Mouse (Mus musculus) limb, embryonic 11.5 days (tissue): ENCODE results near the gene Gata2. TPM values are rescaled to one million over a fixed set of nuclear protein-coding genes. Genes with fewer than 3 reads are reported as not detected.

ENCODE experiments used
- ATAC-seq: fragments of 200-750 bp; cut with Nextera tagmentation; 2 replicates; pipeline ENCODE4 v1.8.0; 2017; ENCODE audit warnings: low read depth; ENCODE audit not compliant: insufficient number of reproducible peaks, low FRiP score, low TSS enrichment
- DNase-seq: peaks from one replicate; pipeline ENCODE4 v3.0.0-alpha.2; 2015; ENCODE audit warnings: low spot score
- H3K27ac ChIP-seq: fragments of 300-500 bp; sonication (generic); replicated peaks from 2 replicates; pipeline ENCODE4 v1.5.1; 2014; ENCODE audit warnings: low read depth, mild to moderate bottlenecking, low read length
- H3K27me3 ChIP-seq: fragments of 300-500 bp; sonication (generic); 2 replicates; pipeline ENCODE4 v1.6.1; 2014; ENCODE audit warnings: mild to moderate bottlenecking, low read length, mixed read lengths; ENCODE audit not compliant: control insufficient read depth, insufficient read depth
- H3K36me3 ChIP-seq: fragments of 300-500 bp; sonication (generic); 2 replicates; pipeline ENCODE4 v1.6.1; 2014; ENCODE audit warnings: mild to moderate bottlenecking, low read length, moderate library complexity, mixed read lengths; ENCODE audit not compliant: control insufficient read depth, insufficient read depth
- H3K4me1 ChIP-seq: fragments of 300-500 bp; sonication (generic); 2 replicates; pipeline ENCODE4 v1.6.1; 2014; ENCODE audit warnings: low read length, mixed read lengths; ENCODE audit not compliant: control insufficient read depth, insufficient read depth
- H3K4me2 ChIP-seq: fragments of 300-500 bp; sonication (generic); 2 replicates; pipeline ENCODE4 v1.6.1; 2014; ENCODE audit warnings: low read depth, mild to moderate bottlenecking, moderate library complexity; ENCODE audit not compliant: severe bottlenecking
- H3K4me3 ChIP-seq: fragments of 300-500 bp; sonication (generic); 2 replicates; pipeline ENCODE4 v1.5.1; 2014; ENCODE audit warnings: low read depth, low read length
- H3K9ac ChIP-seq: fragments of 300-500 bp; sonication (generic); 2 replicates; pipeline ENCODE4 v1.6.1; 2014; ENCODE audit warnings: mild to moderate bottlenecking, low read length
- H3K9me3 ChIP-seq: fragments of 300-500 bp; sonication (generic); 2 replicates; pipeline ENCODE4 v1.6.1; 2016; ENCODE audit warnings: low read length; ENCODE audit not compliant: control insufficient read depth
- WGBS: fragments of 180-500 bp; shearing (Covaris S2); extraction: QIAGEN DNeasy Blood & Tissue Kit; methylation state at CpG from one replicate; pipeline ENCODE4 v1.1.7; 2014; 5-methylcytosine and 5-hydroxymethylcytosine counted together
- polyA plus RNA-seq: library from polyadenylated mRNA; unstranded; fragments of >200 nt; fragmentation: Nextera tagmentation; extraction: Ambion mirVana; gene quantifications from 2 replicates; pipeline ENCODE4 v1.2.1, GENCODE M21; 2014

Gene Gata2
- polyA plus RNA-seq, 1 experiment from 2014 or later = 1.9 TPM

DNA sequence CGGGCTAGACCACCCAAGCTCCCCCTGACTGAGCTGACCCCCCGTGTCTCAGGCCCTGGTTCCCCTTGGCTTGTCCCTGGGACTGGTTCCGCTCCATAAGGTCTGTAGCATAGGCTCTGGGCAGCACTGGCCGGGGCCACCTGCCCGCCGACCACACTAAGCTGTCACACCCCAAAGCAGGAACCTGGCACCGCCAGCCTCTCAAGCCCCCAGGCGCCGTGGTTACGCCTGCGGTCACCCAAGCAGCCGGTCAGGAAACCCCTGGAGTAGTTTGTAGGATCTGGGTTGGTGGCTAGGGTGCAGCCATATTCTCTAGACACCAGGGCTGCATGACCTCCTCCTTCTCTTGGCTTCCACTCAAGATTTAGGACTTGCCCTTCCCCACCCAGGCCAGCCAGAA is 35.5 kb downstream of the Gata2 start:
- Histone ChIP-seq H3K27ac (no peak overlapping the region), H3K36me3 (no peaks in the 10 kb centered on the region), H3K4me1 (peaks cover 3% of the 10 kb centered on the region; the same call in 1 of the 2 replicates), H3K9ac (no peak overlapping the region), H3K4me3 (no peak overlapping the region), H3K9me3 (no peaks in the 10 kb centered on the region), H3K27me3 (no peaks in the 10 kb centered on the region), H3K4me2 (no peak overlapping the region)
- DNase-seq (no peak), ATAC-seq (no peak)
- whole genome bisulfite sequencing = 89% methylated on average over 12 of the region's 12 CpGs

DNA sequence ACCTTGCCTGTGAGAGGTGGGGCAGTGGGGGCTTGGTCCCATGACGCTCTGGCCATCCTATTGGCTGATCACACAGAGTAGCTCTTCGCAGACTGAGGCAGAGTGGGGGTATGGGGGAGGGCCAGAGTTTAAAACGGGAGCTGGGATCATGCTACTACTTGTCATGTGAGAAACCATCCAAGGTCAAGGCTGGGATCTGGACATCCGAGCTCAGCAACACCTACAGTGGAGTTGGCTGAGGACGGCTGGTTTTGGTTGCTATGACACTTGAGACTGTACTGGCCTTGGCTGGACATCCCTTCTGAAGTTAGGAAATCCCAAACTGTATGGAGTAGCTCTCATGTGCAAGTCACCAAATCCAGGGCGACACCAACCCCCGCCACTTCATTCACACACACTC is 38.1 kb downstream of the Gata2 start:
- WGBS = 82% methylated on average over 7 of the region's 7 CpGs
- Histone ChIP-seq H3K9me3 (no peaks in the 10 kb centered on the region), H3K36me3 (no peaks in the 10 kb centered on the region), H3K4me1 (peaks cover 6% of the 10 kb centered on the region), H3K27me3 (peaks cover 12% of the 10 kb centered on the region), H3K9ac (no peak overlapping the region), H3K4me2 (no peak overlapping the region), H3K27ac (no peak overlapping the region), H3K4me3 (no peak overlapping the region)
- ATAC-seq (no peak), DNase-seq (no peak)

DNA sequence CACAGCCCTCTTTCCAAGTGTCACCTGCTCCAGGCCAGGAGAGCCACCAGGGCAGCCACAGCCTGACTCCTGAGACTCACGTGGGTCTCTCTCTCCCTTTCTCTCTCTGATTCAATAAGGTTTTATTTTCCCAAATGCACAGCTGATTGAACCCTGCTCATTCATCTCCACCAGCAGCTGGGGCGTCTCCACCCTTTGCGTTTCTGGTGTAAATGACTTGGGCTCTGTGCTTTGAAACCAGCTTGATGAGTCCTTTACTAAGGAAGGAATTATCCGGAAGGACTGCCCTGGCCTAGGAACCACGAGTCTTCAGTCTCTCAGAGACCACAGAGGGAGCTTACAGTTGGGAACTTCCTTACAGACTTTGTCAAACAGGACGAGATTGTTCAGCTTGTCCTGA is 38.5 kb downstream of the Gata2 start:
- H3K27ac ChIP-seq = no peak overlapping the region
- H3K4me1 ChIP-seq = peaks cover 5% of the 10 kb centered on the region; the same call in 1 of the 2 replicates
- no peaks in the 10 kb centered on the region for H3K36me3 ChIP-seq
- DNase-seq = no peak
- WGBS = 66% methylated on average over 6 of the region's 6 CpGs
- no peak for ATAC-seq
- no peak overlapping the region for H3K4me2 ChIP-seq
- no peaks in the 10 kb centered on the region for H3K9me3 ChIP-seq
- H3K9ac ChIP-seq = no peak overlapping the region
- peaks cover 12% of the 10 kb centered on the region for H3K27me3 ChIP-seq
- H3K4me3 ChIP-seq = no peak overlapping the region

DNA sequence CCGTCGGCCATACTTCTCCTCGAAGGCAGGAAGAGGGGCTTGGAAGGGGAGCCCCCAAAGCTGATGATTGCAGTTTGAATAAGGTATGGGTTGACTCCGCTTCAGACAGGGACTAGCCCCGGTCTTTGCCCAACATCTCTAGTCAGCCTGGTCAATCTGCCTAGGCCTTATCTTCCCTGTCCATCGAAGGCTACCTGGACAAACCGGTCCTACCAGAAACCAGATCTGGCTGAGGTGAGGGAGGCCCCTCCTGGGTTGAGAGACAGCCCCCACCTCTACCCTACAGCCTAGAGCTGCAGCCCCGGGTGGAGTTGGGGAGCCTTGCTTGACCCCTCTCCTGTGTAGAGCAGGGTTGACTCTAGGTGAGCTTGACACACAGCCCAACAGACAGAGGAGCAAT is 40.3 kb downstream of the Gata2 start:
- H3K27ac ChIP-seq = no peak overlapping the region
- WGBS = 67% methylated on average over 8 of the region's 8 CpGs
- H3K4me3 ChIP-seq = no peak overlapping the region
- H3K9ac ChIP-seq = no peak overlapping the region
- no peak overlapping the region for H3K4me2 ChIP-seq
- no peak for DNase-seq
- H3K27me3 ChIP-seq = peaks cover 12% of the 10 kb centered on the region
- ATAC-seq = no peak
- peaks cover 5% of the 10 kb centered on the region; the same call in 1 of the 2 replicates for H3K4me1 ChIP-seq
- H3K36me3 ChIP-seq = no peaks in the 10 kb centered on the region
- H3K9me3 ChIP-seq = no peaks in the 10 kb centered on the region

DNA sequence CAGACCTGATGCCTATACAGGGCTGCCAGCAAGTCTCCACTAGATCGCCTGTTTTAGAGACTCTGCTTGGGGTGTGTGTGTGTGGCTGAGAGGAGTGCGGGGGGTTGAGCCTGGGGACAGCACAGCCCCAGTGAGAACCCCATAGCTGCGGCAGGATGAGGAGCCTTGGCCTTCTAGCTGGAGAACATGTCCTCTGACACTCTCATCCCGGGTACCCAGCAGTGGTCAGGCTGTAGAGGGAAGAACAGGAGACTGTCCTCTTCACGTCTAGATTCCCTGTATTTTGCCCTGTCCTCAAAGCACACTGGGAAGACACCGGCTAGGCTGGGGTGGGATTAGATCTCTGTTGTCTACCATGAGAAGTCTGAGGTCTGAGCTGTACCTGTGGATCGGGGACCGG is 41.8 kb downstream of the Gata2 start:
- Histone ChIP-seq H3K36me3 (no peaks in the 10 kb centered on the region), H3K27me3 (peaks cover 12% of the 10 kb centered on the region), H3K9ac (no peak overlapping the region), H3K9me3 (no peaks in the 10 kb centered on the region), H3K4me3 (no peak overlapping the region), H3K4me1 (peaks cover 5% of the 10 kb centered on the region; the same call in 1 of the 2 replicates), H3K27ac (no peak overlapping the region), H3K4me2 (no peak overlapping the region; the same call in 1 of the 2 replicates)
- whole genome bisulfite sequencing = 28% methylated on average over 8 of the region's 8 CpGs
- no peak for DNase-seq
- no peak for ATAC-seq

DNA sequence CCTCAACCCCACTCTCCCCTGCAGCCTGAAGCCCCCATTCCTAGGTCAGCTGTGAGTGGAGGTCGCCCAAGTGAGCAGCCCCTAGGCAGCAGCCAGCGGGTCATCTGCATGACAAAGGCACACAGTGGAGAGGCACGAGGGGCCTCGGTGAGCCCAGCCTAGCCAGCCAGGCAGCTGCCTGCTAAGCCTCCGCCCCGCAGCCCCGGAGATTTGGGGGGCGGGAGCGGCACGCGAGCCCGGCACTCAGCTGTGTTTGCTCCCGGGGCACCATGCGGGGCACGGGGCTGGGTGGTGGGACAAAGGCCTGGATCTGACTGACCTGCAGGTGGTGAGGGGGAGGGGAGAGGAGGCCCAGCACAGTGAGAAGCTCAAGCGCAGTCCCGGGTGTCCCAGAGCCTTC is 42.3 kb downstream of the Gata2 start:
- H3K27ac ChIP-seq = no peak overlapping the region
- H3K27me3 ChIP-seq = peaks cover 12% of the 10 kb centered on the region
- H3K4me2 ChIP-seq = peak overlapping the region; percentile 44
- H3K9me3 ChIP-seq = no peaks in the 10 kb centered on the region
- peak; percentile 35 for DNase-seq
- 2% methylated on average over 17 of the region's 17 CpGs for WGBS
- H3K9ac ChIP-seq = peak overlapping the region; percentile 40; the same call in 1 of the 2 replicates
- peaks cover 5% of the 10 kb centered on the region; the same call in 1 of the 2 replicates for H3K4me1 ChIP-seq
- H3K4me3 ChIP-seq = no peak overlapping the region
- no peaks in the 10 kb centered on the region for H3K36me3 ChIP-seq
- no peak for ATAC-seq

DNA sequence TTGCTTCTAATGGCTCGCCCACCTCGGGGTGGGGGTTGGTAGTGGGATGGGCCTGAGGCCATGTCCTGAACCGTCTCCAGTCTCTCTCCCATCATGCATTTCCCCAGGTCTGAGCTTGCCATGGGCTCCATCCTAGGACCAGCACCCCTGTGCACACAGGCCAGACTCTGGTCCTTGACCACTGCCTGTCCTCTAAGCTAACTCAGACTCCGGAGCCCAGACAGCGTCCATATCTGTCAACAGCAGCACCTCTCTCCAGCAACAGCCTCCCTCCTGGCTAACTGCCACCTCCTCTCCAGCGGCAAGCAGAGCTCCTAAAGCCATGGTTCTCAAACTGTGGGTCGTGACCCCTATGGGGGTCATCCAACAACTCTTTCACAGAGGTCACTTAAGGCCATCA is 42.8 kb downstream of the Gata2 start:
- Histone ChIP-seq H3K4me2 (no peak overlapping the region), H3K36me3 (no peaks in the 10 kb centered on the region), H3K4me1 (peaks cover 5% of the 10 kb centered on the region; the same call in 1 of the 2 replicates), H3K9ac (no peak overlapping the region), H3K4me3 (no peak overlapping the region), H3K27me3 (peaks cover 12% of the 10 kb centered on the region), H3K27ac (no peak overlapping the region), H3K9me3 (no peaks in the 10 kb centered on the region)
- DNase-seq (no peak), ATAC-seq (no peak)
- 17% methylated on average over 7 of the region's 7 CpGs for WGBS

DNA sequence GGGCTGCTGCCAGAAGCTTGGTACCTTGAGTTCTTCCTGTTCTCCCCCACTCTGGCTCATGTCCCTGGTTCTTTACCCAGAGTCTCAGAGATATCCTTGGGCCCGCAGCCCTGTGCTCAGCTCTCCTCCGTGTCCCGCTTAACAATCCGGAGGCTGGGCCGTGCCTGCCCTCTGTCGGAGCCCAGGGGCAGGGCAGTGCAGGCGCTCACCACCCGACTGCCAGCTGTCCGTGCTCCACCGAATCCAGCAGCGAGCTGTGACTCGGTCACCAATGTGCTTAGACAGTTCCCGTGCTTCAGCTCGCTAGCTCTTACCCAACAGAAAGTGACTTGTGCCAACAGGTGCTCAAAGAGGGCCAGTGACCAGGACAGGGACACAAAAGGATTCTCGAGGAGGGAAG is 48.9 kb downstream of the Gata2 start:
- H3K27me3 ChIP-seq = no peaks in the 10 kb centered on the region

DNA sequence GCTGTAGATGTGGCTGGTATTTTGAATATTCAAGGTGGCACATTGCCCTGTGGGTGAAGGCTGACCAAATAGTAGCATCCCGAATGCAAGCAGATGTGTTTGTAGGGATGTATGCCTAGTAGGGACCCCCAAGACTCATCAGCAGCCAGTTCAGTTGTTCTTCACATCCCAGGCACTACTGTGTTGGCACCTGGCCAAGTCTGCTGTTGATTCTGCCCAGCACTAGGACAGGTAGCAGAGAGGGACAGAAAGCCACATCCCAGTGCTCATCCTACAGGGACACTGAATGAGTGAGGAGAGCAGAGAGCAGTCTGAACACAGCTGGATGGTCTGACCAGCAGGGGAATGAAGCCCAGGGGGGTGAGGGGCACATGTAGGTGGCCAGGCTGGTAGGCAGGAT is 55.5 kb downstream of the Gata2 start:
- H3K27ac ChIP-seq = no peak overlapping the region
- H3K36me3 ChIP-seq = no peaks in the 10 kb centered on the region
- H3K4me3 ChIP-seq = no peak overlapping the region
- DNase-seq = no peak
- ATAC-seq = no peak
- no peak overlapping the region for H3K9ac ChIP-seq
- H3K9me3 ChIP-seq = no peaks in the 10 kb centered on the region
- WGBS = 83% methylated on average over 1 of the region's 1 CpGs
- H3K4me2 ChIP-seq = no peak overlapping the region
- no peaks in the 10 kb centered on the region for H3K4me1 ChIP-seq
- H3K27me3 ChIP-seq = no peaks in the 10 kb centered on the region

More for the DNA sequence above, 48.9 kb downstream of the Gata2 start:
- Histone ChIP-seq H3K27ac (no peak overlapping the region), H3K9ac (no peak overlapping the region), H3K36me3 (no peaks in the 10 kb centered on the region), H3K4me2 (no peak overlapping the region), H3K9me3 (no peaks in the 10 kb centered on the region), H3K4me3 (no peak overlapping the region), H3K4me1 (no peaks in the 10 kb centered on the region)
- ATAC-seq (no peak), DNase-seq (peak; percentile 79)
- 1% methylated on average over 15 of the region's 15 CpGs for WGBS
